Mouse (Mus musculus) hindbrain, embryonic 15.5 days (tissue): ENCODE results near the gene Thrb. TPM values are rescaled to one million over a fixed set of nuclear protein-coding genes. Genes with fewer than 3 reads are reported as not detected.

Experiments
- ATAC-seq: fragments of 200-750 bp; cut with Nextera tagmentation; 2 replicates; pipeline ENCODE4 v1.8.0; 2017; ENCODE audit warnings: low read depth, moderate number of reproducible peaks, moderate TSS enrichment; ENCODE audit not compliant: low FRiP score
- H3K27ac ChIP-seq: fragments of 300-500 bp; sonication (generic); replicated peaks from 2 replicates; pipeline ENCODE4 v1.5.1; 2015; ENCODE audit warnings: mild to moderate bottlenecking, inconsistent platforms
- H3K27me3 ChIP-seq: fragments of 300-500 bp; sonication (generic); 2 replicates; pipeline ENCODE4 v1.6.1; 2015; ENCODE audit warnings: control low read depth, inconsistent platforms
- H3K36me3 ChIP-seq: fragments of 300-500 bp; sonication (generic); 2 replicates; pipeline ENCODE4 v1.6.1; 2015; ENCODE audit warnings: control low read depth, inconsistent platforms
- H3K4me1 ChIP-seq: fragments of 300-500 bp; sonication (generic); replicated peaks from 2 replicates; pipeline ENCODE4 v1.6.1; 2015; ENCODE audit warnings: control low read depth, inconsistent platforms
- H3K4me2 ChIP-seq: fragments of 300-500 bp; sonication (generic); 2 replicates; pipeline ENCODE4 v1.6.1; 2015; ENCODE audit warnings: moderate library complexity, mild to moderate bottlenecking, inconsistent platforms
- H3K4me3 ChIP-seq: fragments of 300-500 bp; sonication (generic); 2 replicates; pipeline ENCODE4 v1.5.1; 2015; ENCODE audit warnings: mild to moderate bottlenecking, inconsistent platforms
- H3K9ac ChIP-seq: fragments of 300-500 bp; sonication (generic); 2 replicates; pipeline ENCODE4 v1.6.1; 2015; ENCODE audit warnings: inconsistent platforms
- H3K9me3 ChIP-seq: fragments of 300-500 bp; sonication (generic); 2 replicates; pipeline ENCODE4 v1.6.1; 2016; ENCODE audit warnings: control low read depth, inconsistent platforms
- WGBS: fragments of 180-500 bp; shearing (Covaris S2); methylation state at CpG from one replicate; pipeline ENCODE4 v1.1.7; 2015; 5-methylcytosine and 5-hydroxymethylcytosine counted together
- polyA plus RNA-seq: library from polyadenylated mRNA; unstranded; fragments of >200 nt; fragmentation: Nextera tagmentation; extraction: Ambion mirVana; gene quantifications from 2 replicates; pipeline ENCODE4 v1.2.1, GENCODE M21; 2015

The Thrb gene
- polyA plus RNA-seq, 1 experiment from 2014 or later = 2.3 TPM

- H3K36me3 ChIP-seq = no peaks in the 10 kb centered on the region
- H3K4me3 ChIP-seq = no peak overlapping the region
- ATAC-seq = no peak
- no peaks in the 10 kb centered on the region for H3K27me3 ChIP-seq
- no peaks in the 10 kb centered on the region for H3K9me3 ChIP-seq
- no peak overlapping the region for H3K27ac ChIP-seq
- WGBS = 84% methylated on average over 2 of the region's 2 CpGs
- no peak overlapping the region for H3K9ac ChIP-seq
- no peaks in the 10 kb centered on the region for H3K4me1 ChIP-seq
- H3K4me2 ChIP-seq = no peak overlapping the region
Observed at GRCm38 (mm10) chr14:18029181-18029932, 369.3 kb downstream of the Thrb start.

GRCm38 (mm10) chr14:18031941-18032340 lies 371.9 kb downstream of the Thrb start:
- H3K4me1 ChIP-seq = no peaks in the 10 kb centered on the region
- H3K27me3 ChIP-seq = no peaks in the 10 kb centered on the region
- H3K36me3 ChIP-seq = no peaks in the 10 kb centered on the region
- 84% methylated on average over 3 of the region's 3 CpGs for WGBS
- no peak overlapping the region for H3K27ac ChIP-seq
- no peak for ATAC-seq
- no peak overlapping the region for H3K4me3 ChIP-seq
- H3K4me2 ChIP-seq = no peak overlapping the region
- H3K9ac ChIP-seq = no peak overlapping the region
- no peaks in the 10 kb centered on the region for H3K9me3 ChIP-seq

- H3K4me1 ChIP-seq = no peaks in the 10 kb centered on the region
- no peak for ATAC-seq
- H3K4me2 ChIP-seq = no peak overlapping the region
- H3K9ac ChIP-seq = no peak overlapping the region
- no peaks in the 10 kb centered on the region for H3K9me3 ChIP-seq
- H3K36me3 ChIP-seq = no peaks in the 10 kb centered on the region
- H3K27me3 ChIP-seq = no peaks in the 10 kb centered on the region
- 77% methylated on average over 5 of the region's 5 CpGs for WGBS
- no peak overlapping the region for H3K4me3 ChIP-seq
- no peak overlapping the region for H3K27ac ChIP-seq
Observed at GRCm38 (mm10) chr14:18036573-18036972, 376.5 kb downstream of the Thrb start.

GRCm38 (mm10) chr14:18062082-18062772 lies 402.2 kb downstream of the Thrb start:
- peak; percentile 79 for ATAC-seq
- Histone ChIP-seq H3K4me2 (no peak overlapping the region), H3K4me1 (no peaks in the 10 kb centered on the region), H3K27me3 (no peaks in the 10 kb centered on the region), H3K9me3 (peaks cover 10% of the 10 kb centered on the region; the same call in 1 of the 2 replicates), H3K4me3 (no peak overlapping the region), H3K27ac (no peak overlapping the region), H3K9ac (no peak overlapping the region), H3K36me3 (no peaks in the 10 kb centered on the region)
- WGBS = 64% methylated on average over 5 of the region's 5 CpGs
